Mouse (Mus musculus) CH12.LX (cell line): ENCODE data around the gene Trim69. TPM values are rescaled to one million over a fixed set of nuclear protein-coding genes. Genes with fewer than 3 reads are reported as not detected.
A peak's percentile ranks its signal among the peaks of the same experiment; 100 is the strongest.

Experiments
- DNase-seq: peaks from one replicate; pipeline ENCODE4 v3.0.0-alpha.2; 2013; ENCODE audit errors: extremely low read depth
- H3K27ac ChIP-seq: 2 replicates; pipeline ENCODE4 v1.5.1; 2012; ENCODE audit warnings: low read depth, mild to moderate bottlenecking, control low read depth, moderate library complexity; ENCODE audit not compliant: insufficient read depth
- H3K27me3 ChIP-seq: replicated peaks from 2 replicates; pipeline ENCODE3; 2012; ENCODE audit warnings: inconsistent platforms
- H3K36me3 ChIP-seq, 2 experiments: replicated peaks in 1 of 2; 2 replicates each; pipeline versions ENCODE3 to v1.6.1; 2012; ENCODE audit warnings: inconsistent platforms in 1 of 2, low read length in 1 of 2, mild to moderate bottlenecking in 1 of 2, mixed read lengths in 1 of 2, moderate library complexity in 1 of 2; ENCODE audit not compliant: control insufficient read depth in 1 of 2, insufficient read depth in 1 of 2
- H3K4me1 ChIP-seq, 2 experiments: 2 replicates each; pipeline ENCODE4 v1.6.1; 2012; ENCODE audit warnings: inconsistent platforms in 1 of 2, moderate library complexity in 1 of 2; ENCODE audit not compliant: insufficient read depth in 2 of 2, control insufficient read depth in 1 of 2
- H3K4me2 ChIP-seq: 2 replicates; pipeline ENCODE4 v1.6.1; 2012; ENCODE audit warnings: low read depth, mild to moderate bottlenecking, control low read depth; ENCODE audit not compliant: poor library complexity, insufficient read depth, severe bottlenecking
- H3K4me3 ChIP-seq, 3 experiments: fragments of 150-350 bp in 1 of 3; sonication (generic) in 1 of 3; replicated peaks in 1 of 3; 2 replicates each; pipeline versions ENCODE3 to v1.5.1; 2011 to 2012; ENCODE audit warnings: low read depth in 2 of 3, low read length in 2 of 3, mild to moderate bottlenecking in 2 of 3, moderate library complexity in 2 of 3, control low read depth in 1 of 3, improper control_type of control experiment in 1 of 3, inconsistent platforms in 1 of 3, mixed read lengths in 1 of 3; ENCODE audit not compliant: poor library complexity in 1 of 3
- H3K79me2 ChIP-seq: replicated peaks from 2 replicates; pipeline ENCODE4 v1.6.1; 2012; ENCODE audit warnings: mild to moderate bottlenecking, moderate library complexity; ENCODE audit not compliant: control insufficient read depth, poor library complexity, insufficient read depth, severe bottlenecking; ENCODE audit errors: extremely low read depth
- H3K9ac ChIP-seq: 2 replicates; pipeline ENCODE4 v1.6.1; 2012; ENCODE audit warnings: low read depth, mild to moderate bottlenecking, control low read depth, moderate library complexity; ENCODE audit not compliant: insufficient read depth
- H3K9me3 ChIP-seq: replicated peaks from 2 replicates; pipeline ENCODE3; 2012; ENCODE audit warnings: low read length, inconsistent platforms, mixed read lengths
- BHLHE40 ChIP-seq: IDR thresholded peaks from 2 replicates; pipeline ENCODE4 v1.6.1; 2011; ENCODE audit warnings: mild to moderate bottlenecking, low read depth, low read length, improper control_type of control experiment
- CTCF ChIP-seq, 2 experiments: IDR thresholded peaks in 1 of 2; conservative IDR thresholded peaks in 1 of 2; 2 replicates each; pipeline ENCODE4 v1.5.1; 2011 to 2012; ENCODE audit warnings: low read depth in 2 of 2, low read length in 2 of 2, improper control_type of control experiment in 1 of 2, inconsistent platforms in 1 of 2, mild to moderate bottlenecking in 1 of 2, moderate library complexity in 1 of 2
- ELF1 ChIP-seq: IDR thresholded peaks from 2 replicates; pipeline ENCODE4 v1.6.1; 2014; ENCODE audit warnings: low read depth, mild to moderate bottlenecking, inconsistent platforms, low read length, improper control_type of control experiment
- EP300 ChIP-seq: IDR thresholded peaks from 2 replicates; pipeline ENCODE4 v1.6.1; 2011; ENCODE audit warnings: low read length, improper control_type of control experiment
- IRF4 ChIP-seq: IDR thresholded peaks from 2 replicates; pipeline ENCODE4 v1.6.1; 2014; ENCODE audit warnings: low read depth, mild to moderate bottlenecking, inconsistent platforms, low read length, improper control_type of control experiment
- JUND ChIP-seq: conservative IDR thresholded peaks from 2 replicates; pipeline ENCODE4 v1.6.1; 2011; ENCODE audit warnings: low read depth, low read length, improper control_type of control experiment
- MAFK ChIP-seq: IDR thresholded peaks from 2 replicates; pipeline ENCODE4 v1.6.1; 2011; ENCODE audit warnings: low read length, improper control_type of control experiment; ENCODE audit not compliant: insufficient replicate concordance
- MAX ChIP-seq: IDR thresholded peaks from 2 replicates; pipeline ENCODE4 v1.6.1; 2011; ENCODE audit warnings: low read length, improper control_type of control experiment
- MEF2A ChIP-seq: IDR thresholded peaks from 2 replicates; pipeline ENCODE4 v1.6.1; 2014; ENCODE audit warnings: low read depth, mild to moderate bottlenecking, inconsistent platforms, low read length, improper control_type of control experiment, borderline replicate concordance
- MXI1 ChIP-seq: IDR thresholded peaks from 2 replicates; pipeline ENCODE4 v1.6.1; 2011; ENCODE audit warnings: mild to moderate bottlenecking, low read depth, low read length, improper control_type of control experiment
- NRF1 ChIP-seq: IDR thresholded peaks from 2 replicates; pipeline ENCODE4 v1.6.1; 2014; ENCODE audit warnings: low read depth, mild to moderate bottlenecking, inconsistent platforms, low read length, improper control_type of control experiment, moderate library complexity
- POLR2AphosphoS2 ChIP-seq: IDR thresholded peaks from 2 replicates; pipeline ENCODE4 v1.6.1; 2011; ENCODE audit warnings: low read depth, low read length, improper control_type of control experiment
- RAD21 ChIP-seq: IDR thresholded peaks from 2 replicates; pipeline ENCODE4 v1.6.1; 2011; ENCODE audit warnings: low read depth, mild to moderate bottlenecking, low read length, improper control_type of control experiment, moderate library complexity
- RCOR1 ChIP-seq: conservative IDR thresholded peaks from 2 replicates; pipeline ENCODE4 v1.6.1; 2012; ENCODE audit warnings: low read depth, mild to moderate bottlenecking, inconsistent platforms, low read length, improper control_type of control experiment
- SIN3A ChIP-seq: IDR thresholded peaks from 2 replicates; pipeline ENCODE4 v1.6.1; 2012; ENCODE audit warnings: low read length, improper control_type of control experiment, inconsistent platforms
- SMC3 ChIP-seq: IDR thresholded peaks from 2 replicates; pipeline ENCODE4 v1.6.1; 2011; ENCODE audit warnings: low read depth, low read length, improper control_type of control experiment
- ZC3H11A ChIP-seq: IDR thresholded peaks from 2 replicates; pipeline ENCODE4 v1.6.1; 2012; ENCODE audit warnings: low read depth, mild to moderate bottlenecking, inconsistent platforms, low read length, improper control_type of control experiment
- ZNF384 ChIP-seq: IDR thresholded peaks from 2 replicates; pipeline ENCODE4 v1.6.1; 2012; ENCODE audit warnings: low read depth, low read length, improper control_type of control experiment, inconsistent platforms
- dilution Hi-C: fragments of 300-500 bp; cut with MboI; formaldehyde crosslinking; loops from 2 replicates; pipeline ENCODE4 v1.14.3; 2020; ENCODE audit warnings: low sequenced_read_pairs; ENCODE audit not compliant: extremely low pct_unique_long_range_greater_than_20kb, extremely low pct_ligation_motif_present
- in situ Hi-C: fragments of 300-500 bp; cut with MboI; formaldehyde crosslinking; loops from 3 replicates; pipeline ENCODE4 v1.14.3; 2019; ENCODE audit warnings: low sequenced_read_pairs, low pct_ligation_motif_present, low pct_unique_long_range_greater_than_20kb, mixed read lengths
- polyA plus RNA-seq: library from polyadenylated mRNA; unstranded; fragments of >175 nt; gene quantifications from 2 replicates; pipeline ENCODE4 v1.2.1, GENCODE M21; 2012; ENCODE audit warnings: low read depth; ENCODE audit not compliant: insufficient read length
- total RNA-seq, 2 experiments: library from RNA; depleted of rRNA; stranded (reverse); fragments of 300-350 nt in 1 of 2; fragments of >200 nt in 1 of 2; gene quantifications; 2 replicates each; pipeline ENCODE4 v1.2.3; 2012 to 2014

Gene Trim69
- total and polyA plus RNA-seq, 3 experiments, result 0.08 to 0.24 (median 0.13) TPM

- peak; percentile 47 for DNase-seq
- in situ Hi-C loops, result loop anchor here (5.0 kb wide), 1 partner anchor 103 kb away; the partner anchor contains the start of genes Duox2 and Duoxa2
- dilution Hi-C loops, result no loop called here
These were observed 34.0 kb downstream of the Trim69 start for GRCm38 (mm10) chr2:122194509-122194929.

GRCm38 (mm10) chr2:122201501-122201900 lies 41.0 kb downstream of the Trim69 start:
- DNase-seq, result no peak
- Histone ChIP-seq H3K4me3 (no peak overlapping the region), H3K9me3 (no peaks in the 10 kb centered on the region), H3K27ac (no peak overlapping the region), H3K27me3 (no peaks in the 10 kb centered on the region), H3K4me2 (no peak overlapping the region), H3K36me3 (no peaks in the 10 kb centered on the region), H3K9ac (no peak overlapping the region), H3K4me1 (peaks cover under 1 to 6% of the 10 kb centered on the region in 2 experiments; a peak in 2 of 4 replicates), H3K79me2 (no peaks in the 10 kb centered on the region)
- in situ Hi-C loops, result no loop called here
- TF ChIP-seq MXI1 (no peak), NRF1 (no peak), RCOR1 (no peak), CTCF (conservative IDR thresholded peaks at IDR 0.05 in 1 of 2, IDR thresholded peaks at IDR 0.05 in 1 of 2; ENCODE audit: low read depth in 2 of 2, low read length in 2 of 2) (no peak), JUND (no peak), IRF4 (no peak), MAFK (no peak), MAX (no peak), BHLHE40 (no peak), EP300 (no peak), POLR2AphosphoS2 (no peak), SMC3 (no peak), SIN3A (no peak), MEF2A (no peak), ZNF384 (no peak)
- dilution Hi-C loops, result no loop called here

More at GRCm38 (mm10) chr2:122194509-122194929, 34.0 kb downstream of the Trim69 start:
- H3K9me3 ChIP-seq, result no peaks in the 10 kb centered on the region
- TF ChIP-seq CTCF (conservative IDR thresholded peaks at IDR 0.05 in 1 of 2, IDR thresholded peaks at IDR 0.05 in 1 of 2; ENCODE audit: low read depth in 2 of 2, low read length in 2 of 2), result peak; percentile 7 to 82; a peak in 2 of 4 replicates
- peak; percentile 89 for TF ChIP-seq RAD21
- no peak for TF ChIP-seq MXI1
- peak; percentile 72 for TF ChIP-seq ZC3H11A
- TF ChIP-seq ELF1, result peak; percentile 10; the same call in 1 of the 2 replicates
- peak; percentile 80 for TF ChIP-seq SMC3
- TF ChIP-seq, all 38 proteins: peak for 5
- Histone ChIP-seq H3K4me1 (peaks cover 0 to 6% of the 10 kb centered on the region in 2 experiments; a peak in 2 of 4 replicates), H3K36me3 (no peaks in the 10 kb centered on the region), H3K4me2 (no peak overlapping the region), H3K9ac (no peak overlapping the region), H3K4me3 (no peak overlapping the region), H3K27ac (no peak overlapping the region), H3K79me2 (no peaks in the 10 kb centered on the region), H3K27me3 (no peaks in the 10 kb centered on the region)
